Mouse (Mus musculus): Measurements from ENCODE around the gene Zfp94. TPM values are rescaled to one million over a fixed set of nuclear protein-coding genes. Genes with fewer than 3 reads are reported as not detected.

Gene Zfp94
- total and polyA plus RNA-seq, 2 experiments: 2.4 to 3.3 TPM

- TF ChIP-seq POLR2A (IDR thresholded peaks at IDR 0.05; ENCODE audit: extremely low read depth, insufficient read depth, low read length) (no peak), CTCF (IDR thresholded peaks at IDR 0.05; ENCODE audit: low read depth, low read length) (no peak)
- Histone ChIP-seq H3K79me2 (ENCODE audit: control insufficient read depth, insufficient read depth, low read length) (no peaks in the 10 kb centered on the region), H3K4me3 (ENCODE audit: insufficient read depth, low read depth, low read length) (no peak within 1 kb of the TSS), H3K9ac (ENCODE audit: low read depth, low read length) (no peak within 1 kb of the TSS), H3K36me3 (ENCODE audit: control insufficient read depth, insufficient read depth, low read length) (peaks cover 8% of the 10 kb centered on the region; the same call in 1 of the 2 replicates), H3K27me3 (ENCODE audit: control insufficient read depth, insufficient read depth, low read length) (no peaks in the 10 kb centered on the region), H3K27ac (replicated peaks; ENCODE audit: insufficient read depth, low read depth, low read length) (no peak within 1 kb of the TSS), H3K4me1 (ENCODE audit: control insufficient read depth, insufficient read depth, low read length) (no peaks in the 10 kb centered on the region)
- WGBS: 6% methylated on average over 13 of the region's 13 CpGs
- DNase-seq (ENCODE audit: extremely low read depth, low read depth, low spot score): peak; percentile 30
Measured at GRCm38 (mm10) chr7:24300771-24301282, 15.6 kb downstream of the Zfp94 start, which contains the start of gene Zfp61. TSS of gene Zfp61 (minus strand) at chr7:24301232.

DNA sequence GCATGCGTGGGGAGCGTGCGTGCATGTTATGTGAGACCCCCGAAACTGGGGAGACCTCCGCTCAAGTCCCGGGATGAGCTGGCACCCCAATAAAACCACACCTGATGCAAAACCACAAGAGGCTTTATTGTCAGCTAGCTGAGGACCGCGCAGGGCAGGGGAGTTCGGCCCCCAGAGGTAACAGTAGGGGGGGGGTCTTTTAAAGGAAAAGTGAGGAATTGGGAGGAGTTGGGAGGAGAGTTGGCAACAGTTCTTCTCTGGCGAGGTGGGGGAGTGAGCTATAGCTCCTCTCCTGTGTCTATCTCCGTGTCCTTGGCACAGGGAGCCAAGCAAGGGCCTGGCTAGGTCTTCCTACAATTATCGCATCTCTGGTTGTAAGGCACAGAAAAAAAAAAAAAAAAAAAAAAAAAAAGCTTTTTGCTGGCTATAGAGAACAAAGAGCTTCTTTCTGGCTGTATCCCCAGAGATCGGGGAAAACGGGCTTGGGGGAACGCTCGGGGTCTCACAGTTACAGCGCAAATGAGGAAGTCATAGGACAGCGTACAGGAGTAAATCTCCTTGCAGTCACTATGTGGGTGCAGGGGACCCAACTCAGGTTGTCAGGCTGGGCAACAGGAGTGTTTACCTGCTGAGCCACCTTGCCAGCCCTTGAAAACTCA, 16.5 kb downstream of the Zfp94 start:
- Histone ChIP-seq H3K79me2 (ENCODE audit: control insufficient read depth, insufficient read depth, low read length) (no peaks in the 10 kb centered on the region), H3K4me3 (ENCODE audit: insufficient read depth, low read depth, low read length) (no peak overlapping the region), H3K27me3 (ENCODE audit: control insufficient read depth, insufficient read depth, low read length) (no peaks in the 10 kb centered on the region), H3K9ac (ENCODE audit: low read depth, low read length) (no peak overlapping the region), H3K36me3 (ENCODE audit: control insufficient read depth, insufficient read depth, low read length) (peaks cover 10% of the 10 kb centered on the region; the same call in 1 of the 2 replicates), H3K4me1 (ENCODE audit: control insufficient read depth, insufficient read depth, low read length) (no peaks in the 10 kb centered on the region), H3K27ac (replicated peaks; ENCODE audit: insufficient read depth, low read depth, low read length) (no peak overlapping the region)
- WGBS: 9% methylated on average over 18 of the region's 18 CpGs
- no peak for DNase-seq (ENCODE audit: extremely low read depth, low read depth, low spot score)
- no peak for TF ChIP-seq CTCF (IDR thresholded peaks at IDR 0.05; ENCODE audit: low read depth, low read length)
- TF ChIP-seq POLR2A (IDR thresholded peaks at IDR 0.05; ENCODE audit: extremely low read depth, insufficient read depth, low read length): no peak

DNA sequence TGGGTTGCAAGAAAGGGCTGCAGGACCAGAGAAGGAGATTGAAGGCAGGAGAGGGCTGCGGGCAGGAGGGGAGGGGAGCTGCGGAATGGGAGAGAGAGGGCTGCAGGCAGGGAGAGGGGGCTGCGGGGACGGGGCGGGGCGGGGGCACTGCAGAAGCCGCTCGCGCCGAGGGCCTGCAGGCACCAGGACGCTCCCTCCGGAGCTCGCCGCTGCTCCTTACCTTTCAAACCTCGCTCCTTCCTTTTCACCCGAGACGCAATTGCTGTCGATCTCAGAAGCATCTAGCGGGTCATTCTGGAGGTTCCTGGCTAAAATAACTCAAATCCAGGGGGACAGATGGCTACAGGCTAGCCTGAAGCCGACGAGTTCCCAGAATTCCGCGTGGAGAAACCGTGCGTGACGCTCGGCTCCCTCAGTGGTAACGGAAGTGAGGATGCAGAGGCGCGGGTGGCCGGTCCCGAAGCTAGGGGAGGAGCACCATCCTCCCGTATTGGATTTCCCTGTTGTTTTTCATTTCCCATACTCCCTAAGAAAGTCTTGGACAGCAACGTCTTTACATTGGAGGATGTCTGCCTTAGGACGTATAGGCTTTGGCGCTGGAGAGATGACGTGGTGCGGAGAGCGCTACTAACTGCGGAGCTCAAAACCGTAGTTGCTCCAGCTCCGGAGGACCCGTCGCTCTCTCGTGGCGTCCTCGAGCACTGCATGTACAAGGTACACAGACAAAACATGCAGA, 17.3 kb downstream of the Zfp94 start:
- Histone ChIP-seq H3K4me3 (ENCODE audit: insufficient read depth, low read depth, low read length) (peak overlapping the region; percentile 50), H3K27ac (replicated peaks; ENCODE audit: insufficient read depth, low read depth, low read length) (no peak overlapping the region), H3K4me1 (ENCODE audit: control insufficient read depth, insufficient read depth, low read length) (no peaks in the 10 kb centered on the region), H3K36me3 (ENCODE audit: control insufficient read depth, insufficient read depth, low read length) (peaks cover 10% of the 10 kb centered on the region; the same call in 1 of the 2 replicates), H3K9ac (ENCODE audit: low read depth, low read length) (peak overlapping the region; percentile 56), H3K79me2 (ENCODE audit: control insufficient read depth, insufficient read depth, low read length) (no peaks in the 10 kb centered on the region), H3K27me3 (ENCODE audit: control insufficient read depth, insufficient read depth, low read length) (no peaks in the 10 kb centered on the region)
- TF ChIP-seq CTCF (IDR thresholded peaks at IDR 0.05; ENCODE audit: low read depth, low read length) (peak; percentile 59), POLR2A (IDR thresholded peaks at IDR 0.05; ENCODE audit: extremely low read depth, insufficient read depth, low read length) (no peak)
- peak; percentile 18 for DNase-seq (ENCODE audit: extremely low read depth, low read depth, low spot score)
- under 1% methylated on average over 39 of the region's 47 CpGs for WGBS

GRCm38 (mm10) chr7:24298635-24298972, 17.9 kb downstream of the Zfp94 start:
- H3K4me1 ChIP-seq (ENCODE audit: control insufficient read depth, insufficient read depth, low read length): no peaks in the 10 kb centered on the region
- 10% methylated on average over 12 of the region's 12 CpGs for WGBS
- H3K36me3 ChIP-seq (ENCODE audit: control insufficient read depth, insufficient read depth, low read length): peaks cover 10% of the 10 kb centered on the region; the same call in 1 of the 2 replicates
- H3K27me3 ChIP-seq (ENCODE audit: control insufficient read depth, insufficient read depth, low read length): no peaks in the 10 kb centered on the region
- H3K79me2 ChIP-seq (ENCODE audit: control insufficient read depth, insufficient read depth, low read length): no peaks in the 10 kb centered on the region
- peak overlapping the region; percentile 50 for H3K4me3 ChIP-seq (ENCODE audit: insufficient read depth, low read depth, low read length)
- no peak overlapping the region for H3K27ac ChIP-seq (replicated peaks; ENCODE audit: insufficient read depth, low read depth, low read length)
- H3K9ac ChIP-seq (ENCODE audit: low read depth, low read length): peak overlapping the region; percentile 56
- DNase-seq (ENCODE audit: extremely low read depth, low read depth, low spot score): no peak
- no peak for TF ChIP-seq CTCF (IDR thresholded peaks at IDR 0.05; ENCODE audit: low read depth, low read length)
- TF ChIP-seq POLR2A (IDR thresholded peaks at IDR 0.05; ENCODE audit: extremely low read depth, insufficient read depth, low read length): no peak

GRCm38 (mm10) chr7:24297361-24298095, 18.9 kb downstream of the Zfp94 start:
- H3K9ac ChIP-seq (ENCODE audit: low read depth, low read length): no peak overlapping the region
- no peak for DNase-seq (ENCODE audit: extremely low read depth, low read depth, low spot score)
- TF ChIP-seq POLR2A (IDR thresholded peaks at IDR 0.05; ENCODE audit: extremely low read depth, insufficient read depth, low read length) (no peak), CTCF (IDR thresholded peaks at IDR 0.05; ENCODE audit: low read depth, low read length) (no peak)
- no peaks in the 10 kb centered on the region for H3K4me1 ChIP-seq (ENCODE audit: control insufficient read depth, insufficient read depth, low read length)
- H3K27me3 ChIP-seq (ENCODE audit: control insufficient read depth, insufficient read depth, low read length): no peaks in the 10 kb centered on the region
- no peak overlapping the region for H3K4me3 ChIP-seq (ENCODE audit: insufficient read depth, low read depth, low read length)
- no peaks in the 10 kb centered on the region for H3K79me2 ChIP-seq (ENCODE audit: control insufficient read depth, insufficient read depth, low read length)
- WGBS: 92% methylated on average over 15 of the region's 15 CpGs
- no peak overlapping the region for H3K27ac ChIP-seq (replicated peaks; ENCODE audit: insufficient read depth, low read depth, low read length)
- peaks cover 3% of the 10 kb centered on the region; the same call in 1 of the 2 replicates for H3K36me3 ChIP-seq (ENCODE audit: control insufficient read depth, insufficient read depth, low read length)

Measured in liver, adult 2 months (tissue).